Mouse (Mus musculus): Measurements from ENCODE around the gene Prss53. TPM values are rescaled to one million over a fixed set of nuclear protein-coding genes. Genes with fewer than 3 reads are reported as not detected.
A peak's percentile ranks its signal among the peaks of the same experiment; 100 is the strongest.

Prss53 gene
- polyA plus RNA-seq, 1 experiment from 2014 or later, result 0.56 TPM

GRCm38 (mm10) chr7:127932273-127933031 lies 41.7 kb upstream of the Prss53 start:
- no peaks in the 10 kb centered on the region for H3K36me3 ChIP-seq (ENCODE audit: insufficient read depth, low read length)
- peak; percentile 89 for DNase-seq (ENCODE audit: low spot score)
- 0 out of 2 replicates have a peak overlapping the region, but pooled peaks have one; percentile 8 for H3K9ac ChIP-seq (replicated peaks; ENCODE audit: low read depth)
- no peaks in the 10 kb centered on the region for H3K9me3 ChIP-seq (ENCODE audit: low read length)
- no peaks in the 10 kb centered on the region for H3K27me3 ChIP-seq (replicated peaks; ENCODE audit: insufficient read depth, low read length)
- 26% methylated on average over 13 of the region's 13 CpGs for WGBS
- H3K4me3 ChIP-seq (ENCODE audit: low read depth, low read length), result no peak overlapping the region
- ATAC-seq, result peak; percentile 62
- TF ChIP-seq CTCF (IDR thresholded peaks at IDR 0.05), result peak; percentile 27
- TF ChIP-seq EP300 (IDR thresholded peaks at IDR 0.05), result peak; percentile 88
- H3K4me2 ChIP-seq (replicated peaks; ENCODE audit: low read depth, low read length), result peak overlapping the region; percentile 30
- peak overlapping the region; percentile 95 for H3K27ac ChIP-seq (ENCODE audit: low read length)
- peaks cover 10% of the 10 kb centered on the region; the same call in 1 of the 2 replicates for H3K4me1 ChIP-seq (ENCODE audit: insufficient read depth, low read depth, low read length)

GRCm38 (mm10) chr7:127931351-127932135 lies 40.8 kb upstream of the Prss53 start:
- no peaks in the 10 kb centered on the region for H3K9me3 ChIP-seq (ENCODE audit: low read length)
- peak; percentile 34 for ATAC-seq
- peak overlapping the region; percentile 30 for H3K4me2 ChIP-seq (replicated peaks; ENCODE audit: low read depth, low read length)
- H3K27me3 ChIP-seq (replicated peaks; ENCODE audit: insufficient read depth, low read length), result no peaks in the 10 kb centered on the region
- H3K36me3 ChIP-seq (ENCODE audit: insufficient read depth, low read length), result no peaks in the 10 kb centered on the region
- H3K9ac ChIP-seq (replicated peaks; ENCODE audit: low read depth), result no peak overlapping the region
- H3K4me1 ChIP-seq (ENCODE audit: insufficient read depth, low read depth, low read length), result peaks cover 10% of the 10 kb centered on the region; the same call in 1 of the 2 replicates
- no peak overlapping the region for H3K4me3 ChIP-seq (ENCODE audit: low read depth, low read length)
- DNase-seq (ENCODE audit: low spot score), result peak; percentile 86
- TF ChIP-seq CTCF (IDR thresholded peaks at IDR 0.05), result no peak
- TF ChIP-seq EP300 (IDR thresholded peaks at IDR 0.05), result peak; percentile 59
- peak overlapping the region; percentile 95 for H3K27ac ChIP-seq (ENCODE audit: low read length)
- WGBS, result 18% methylated on average over 13 of the region's 13 CpGs

- H3K4me1 ChIP-seq (ENCODE audit: insufficient read depth, low read depth, low read length), result peaks cover 4% of the 10 kb centered on the region; the same call in 1 of the 2 replicates
- H3K27ac ChIP-seq (ENCODE audit: low read length), result peak overlapping the region; percentile 95
- no peaks in the 10 kb centered on the region for H3K9me3 ChIP-seq (ENCODE audit: low read length)
- H3K4me2 ChIP-seq (replicated peaks; ENCODE audit: low read depth, low read length), result peak overlapping the region; percentile 39
- 60% methylated on average over 5 of the region's 5 CpGs for WGBS
- TF ChIP-seq CTCF (IDR thresholded peaks at IDR 0.05) (no peak), EP300 (IDR thresholded peaks at IDR 0.05) (no peak)
- no peak overlapping the region for H3K4me3 ChIP-seq (ENCODE audit: low read depth, low read length)
- H3K9ac ChIP-seq (replicated peaks; ENCODE audit: low read depth), result no peak overlapping the region
- ATAC-seq (no peak), DNase-seq (ENCODE audit: low spot score) (no peak)
- no peaks in the 10 kb centered on the region for H3K36me3 ChIP-seq (ENCODE audit: insufficient read depth, low read length)
- H3K27me3 ChIP-seq (replicated peaks; ENCODE audit: insufficient read depth, low read length), result no peaks in the 10 kb centered on the region
Observed at GRCm38 (mm10) chr7:127930636-127931035, 39.9 kb upstream of the Prss53 start.

GRCm38 (mm10) chr7:127929923-127930322 lies 39.2 kb upstream of the Prss53 start, which contains the start of gene Prss8:
Prss8 (minus strand) TSS chr7:127930104.
- H3K36me3 ChIP-seq (ENCODE audit: insufficient read depth, low read length), result 0 out of 2 replicates have a peak, but pooled peaks cover under 1% of the 10 kb centered on the region

GRCm38 (mm10) chr7:127928596-127928995 lies 37.8 kb upstream of the Prss53 start:
- H3K36me3 ChIP-seq (ENCODE audit: insufficient read depth, low read length), result 0 out of 2 replicates have a peak, but pooled peaks cover 10% of the 10 kb centered on the region
- H3K27ac ChIP-seq (ENCODE audit: low read length), result peak overlapping the region; percentile 95
- no peaks in the 10 kb centered on the region for H3K9me3 ChIP-seq (ENCODE audit: low read length)
- H3K4me1 ChIP-seq (ENCODE audit: insufficient read depth, low read depth, low read length), result peaks cover 4% of the 10 kb centered on the region; the same call in 1 of the 2 replicates
- H3K9ac ChIP-seq (replicated peaks; ENCODE audit: low read depth), result peak overlapping the region; percentile 82
- H3K4me3 ChIP-seq (ENCODE audit: low read depth, low read length), result peak overlapping the region; percentile 53
- ATAC-seq, result peak; percentile 23
- no peaks in the 10 kb centered on the region for H3K27me3 ChIP-seq (replicated peaks; ENCODE audit: insufficient read depth, low read length)
- H3K4me2 ChIP-seq (replicated peaks; ENCODE audit: low read depth, low read length), result peak overlapping the region; percentile 63
- WGBS, result 36% methylated on average over 5 of the region's 5 CpGs
- TF ChIP-seq EP300 (IDR thresholded peaks at IDR 0.05) (peak; percentile 21; the same call in 1 of the 2 replicates), CTCF (IDR thresholded peaks at IDR 0.05) (peak; percentile 45)
- peak; percentile 74 for DNase-seq (ENCODE audit: low spot score)

More at GRCm38 (mm10) chr7:127929923-127930322, 39.2 kb upstream of the Prss53 start, which contains the start of gene Prss8:
- DNase-seq (ENCODE audit: low spot score) (peak; percentile 94), ATAC-seq (peak; percentile 42)
- H3K4me1 ChIP-seq (ENCODE audit: insufficient read depth, low read depth, low read length), result peaks cover 4% of the 10 kb centered on the region; the same call in 1 of the 2 replicates
- H3K9me3 ChIP-seq (ENCODE audit: low read length), result no peaks in the 10 kb centered on the region
- H3K4me2 ChIP-seq (replicated peaks; ENCODE audit: low read depth, low read length), result peak within 1 kb of the TSS; percentile 63
- no peaks in the 10 kb centered on the region for H3K27me3 ChIP-seq (replicated peaks; ENCODE audit: insufficient read depth, low read length)
- TF ChIP-seq EP300 (IDR thresholded peaks at IDR 0.05) (peak; percentile 45; the same call in 1 of the 2 replicates), CTCF (IDR thresholded peaks at IDR 0.05) (no peak)
- H3K27ac ChIP-seq (ENCODE audit: low read length), result peak within 1 kb of the TSS; percentile 95
- H3K4me3 ChIP-seq (ENCODE audit: low read depth, low read length), result peak within 1 kb of the TSS; percentile 53
- peak within 1 kb of the TSS; percentile 82 for H3K9ac ChIP-seq (replicated peaks; ENCODE audit: low read depth)
- WGBS, result 22% methylated on average over 6 of the region's 6 CpGs
